Mouse (Mus musculus) CH12.LX (cell line): ENCODE measurements around the gene Ccdc59. TPM values are rescaled to one million over a fixed set of nuclear protein-coding genes. Genes with fewer than 3 reads are reported as not detected.

Source experiments
- DNase-seq: peaks from one replicate; pipeline ENCODE4 v3.0.0-alpha.2; 2013; ENCODE audit errors: extremely low read depth
- H3K27ac ChIP-seq: 2 replicates; pipeline ENCODE4 v1.5.1; 2012; ENCODE audit warnings: low read depth, mild to moderate bottlenecking, control low read depth, moderate library complexity; ENCODE audit not compliant: insufficient read depth
- H3K27me3 ChIP-seq: replicated peaks from 2 replicates; pipeline ENCODE3; 2012; ENCODE audit warnings: inconsistent platforms
- H3K36me3 ChIP-seq, 2 experiments: replicated peaks in 1 of 2; 2 replicates each; pipeline versions ENCODE3 to v1.6.1; 2012; ENCODE audit warnings: inconsistent platforms in 1 of 2, low read length in 1 of 2, mild to moderate bottlenecking in 1 of 2, mixed read lengths in 1 of 2, moderate library complexity in 1 of 2; ENCODE audit not compliant: control insufficient read depth in 1 of 2, insufficient read depth in 1 of 2
- H3K4me1 ChIP-seq, 2 experiments: 2 replicates each; pipeline ENCODE4 v1.6.1; 2012; ENCODE audit warnings: inconsistent platforms in 1 of 2, moderate library complexity in 1 of 2; ENCODE audit not compliant: insufficient read depth in 2 of 2, control insufficient read depth in 1 of 2
- H3K4me2 ChIP-seq: 2 replicates; pipeline ENCODE4 v1.6.1; 2012; ENCODE audit warnings: low read depth, mild to moderate bottlenecking, control low read depth; ENCODE audit not compliant: poor library complexity, insufficient read depth, severe bottlenecking
- H3K4me3 ChIP-seq, 3 experiments: fragments of 150-350 bp in 1 of 3; sonication (generic) in 1 of 3; replicated peaks in 1 of 3; 2 replicates each; pipeline versions ENCODE3 to v1.5.1; 2011 to 2012; ENCODE audit warnings: low read depth in 2 of 3, low read length in 2 of 3, mild to moderate bottlenecking in 2 of 3, moderate library complexity in 2 of 3, control low read depth in 1 of 3, improper control_type of control experiment in 1 of 3, inconsistent platforms in 1 of 3, mixed read lengths in 1 of 3; ENCODE audit not compliant: poor library complexity in 1 of 3
- H3K79me2 ChIP-seq: replicated peaks from 2 replicates; pipeline ENCODE4 v1.6.1; 2012; ENCODE audit warnings: mild to moderate bottlenecking, moderate library complexity; ENCODE audit not compliant: control insufficient read depth, poor library complexity, insufficient read depth, severe bottlenecking; ENCODE audit errors: extremely low read depth
- H3K9ac ChIP-seq: 2 replicates; pipeline ENCODE4 v1.6.1; 2012; ENCODE audit warnings: low read depth, mild to moderate bottlenecking, control low read depth, moderate library complexity; ENCODE audit not compliant: insufficient read depth
- H3K9me3 ChIP-seq: replicated peaks from 2 replicates; pipeline ENCODE3; 2012; ENCODE audit warnings: low read length, inconsistent platforms, mixed read lengths
- E2F4 ChIP-seq: IDR thresholded peaks from 2 replicates; pipeline ENCODE4 v1.6.1; 2011; ENCODE audit warnings: low read depth, low read length, improper control_type of control experiment; ENCODE audit not compliant: insufficient replicate concordance
- EP300 ChIP-seq: IDR thresholded peaks from 2 replicates; pipeline ENCODE4 v1.6.1; 2011; ENCODE audit warnings: low read length, improper control_type of control experiment
- ETS1 ChIP-seq: conservative IDR thresholded peaks from 2 replicates; pipeline ENCODE4 v1.6.1; 2012; ENCODE audit warnings: low read depth, mild to moderate bottlenecking, inconsistent platforms, low read length, improper control_type of control experiment, moderate library complexity
- HCFC1 ChIP-seq: IDR thresholded peaks from 2 replicates; pipeline ENCODE4 v1.6.1; 2012; ENCODE audit warnings: low read depth, mild to moderate bottlenecking, inconsistent platforms, low read length, improper control_type of control experiment
- IRF4 ChIP-seq: IDR thresholded peaks from 2 replicates; pipeline ENCODE4 v1.6.1; 2014; ENCODE audit warnings: low read depth, mild to moderate bottlenecking, inconsistent platforms, low read length, improper control_type of control experiment
- MAFK ChIP-seq: IDR thresholded peaks from 2 replicates; pipeline ENCODE4 v1.6.1; 2011; ENCODE audit warnings: low read length, improper control_type of control experiment; ENCODE audit not compliant: insufficient replicate concordance
- MAX ChIP-seq: IDR thresholded peaks from 2 replicates; pipeline ENCODE4 v1.6.1; 2011; ENCODE audit warnings: low read length, improper control_type of control experiment
- MEF2A ChIP-seq: IDR thresholded peaks from 2 replicates; pipeline ENCODE4 v1.6.1; 2014; ENCODE audit warnings: low read depth, mild to moderate bottlenecking, inconsistent platforms, low read length, improper control_type of control experiment, borderline replicate concordance
- MXI1 ChIP-seq: IDR thresholded peaks from 2 replicates; pipeline ENCODE4 v1.6.1; 2011; ENCODE audit warnings: mild to moderate bottlenecking, low read depth, low read length, improper control_type of control experiment
- RAD21 ChIP-seq: IDR thresholded peaks from 2 replicates; pipeline ENCODE4 v1.6.1; 2011; ENCODE audit warnings: low read depth, mild to moderate bottlenecking, low read length, improper control_type of control experiment, moderate library complexity
- SMC3 ChIP-seq: IDR thresholded peaks from 2 replicates; pipeline ENCODE4 v1.6.1; 2011; ENCODE audit warnings: low read depth, low read length, improper control_type of control experiment
- TBP ChIP-seq: conservative IDR thresholded peaks from 2 replicates; pipeline ENCODE4 v1.6.1; 2011; ENCODE audit warnings: low read depth, low read length, improper control_type of control experiment
- ZKSCAN1 ChIP-seq: IDR thresholded peaks from 2 replicates; pipeline ENCODE4 v1.6.1; 2012; ENCODE audit warnings: low read depth, inconsistent platforms, low read length, improper control_type of control experiment, borderline replicate concordance
- ZMIZ1 ChIP-seq: IDR thresholded peaks from 2 replicates; pipeline ENCODE4 v1.6.1; 2012; ENCODE audit warnings: low read depth, mild to moderate bottlenecking, inconsistent platforms, low read length, improper control_type of control experiment
- ZNF384 ChIP-seq: IDR thresholded peaks from 2 replicates; pipeline ENCODE4 v1.6.1; 2012; ENCODE audit warnings: low read depth, low read length, improper control_type of control experiment, inconsistent platforms
- dilution Hi-C: fragments of 300-500 bp; cut with MboI; formaldehyde crosslinking; loops from 2 replicates; pipeline ENCODE4 v1.14.3; 2020; ENCODE audit warnings: low sequenced_read_pairs; ENCODE audit not compliant: extremely low pct_unique_long_range_greater_than_20kb, extremely low pct_ligation_motif_present
- in situ Hi-C: fragments of 300-500 bp; cut with MboI; formaldehyde crosslinking; loops from 3 replicates; pipeline ENCODE4 v1.14.3; 2019; ENCODE audit warnings: low sequenced_read_pairs, low pct_ligation_motif_present, low pct_unique_long_range_greater_than_20kb, mixed read lengths
- polyA plus RNA-seq: library from polyadenylated mRNA; unstranded; fragments of >175 nt; gene quantifications from 2 replicates; pipeline ENCODE4 v1.2.1, GENCODE M21; 2012; ENCODE audit warnings: low read depth; ENCODE audit not compliant: insufficient read length
- total RNA-seq, 2 experiments: library from RNA; depleted of rRNA; stranded (reverse); fragments of 300-350 nt in 1 of 2; fragments of >200 nt in 1 of 2; gene quantifications; 2 replicates each; pipeline ENCODE4 v1.2.3; 2012 to 2014

Ccdc59 gene
- total and polyA plus RNA-seq, 3 experiments: 18.8 to 47.5 (median 27.1) TPM

DNA sequence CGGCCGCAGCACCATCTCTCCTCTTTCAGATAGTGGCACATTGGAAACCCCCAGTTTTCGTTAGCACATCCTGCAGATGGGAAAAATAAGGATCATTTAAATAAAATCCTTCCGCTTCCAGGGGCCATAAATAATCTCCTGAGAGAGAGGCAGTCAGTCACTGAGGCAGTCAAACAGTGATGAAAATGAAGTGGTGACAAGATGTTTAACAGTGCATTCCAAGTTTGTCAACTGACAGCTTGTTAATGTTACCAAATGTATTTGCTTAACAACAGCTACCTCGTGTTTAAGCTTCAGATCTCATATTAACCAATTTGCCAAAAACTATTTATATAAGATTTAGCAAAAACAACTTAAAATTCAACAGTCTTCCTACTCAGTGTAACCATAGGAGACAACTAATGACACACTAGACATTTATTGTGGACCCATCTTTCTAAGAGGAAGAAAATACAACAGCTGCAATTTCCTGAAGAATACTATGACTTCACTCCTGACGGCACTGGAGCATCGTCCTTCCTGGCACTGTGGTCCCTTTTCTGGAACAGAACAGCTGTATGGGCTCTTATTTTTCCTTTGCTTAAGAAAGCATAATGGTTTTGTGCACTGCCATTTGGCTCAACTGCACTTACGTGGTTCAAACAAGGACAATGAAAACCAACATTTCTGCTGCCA, 43.5 kb upstream of the Ccdc59 start:
- no peak overlapping the region for H3K4me2 ChIP-seq
- no peak for TF ChIP-seq MXI1
- TF ChIP-seq SMC3: no peak
- TF ChIP-seq HCFC1: no peak
- TF ChIP-seq EP300: no peak
- TF ChIP-seq ZKSCAN1: no peak
- TF ChIP-seq MEF2A: no peak
- H3K9ac ChIP-seq: no peak overlapping the region
- peaks cover 14 to 40% of the 10 kb centered on the region in 2 experiments for H3K36me3 ChIP-seq
- no peak for DNase-seq
- H3K4me3 ChIP-seq: no peak overlapping the region
- no peaks in the 10 kb centered on the region for H3K9me3 ChIP-seq
- no peaks in the 10 kb centered on the region for H3K27me3 ChIP-seq
- H3K4me1 ChIP-seq: 0 out of 4 replicates have a peak, but pooled peaks cover 0 to 4% of the 10 kb centered on the region in 2 experiments
- H3K27ac ChIP-seq: no peak overlapping the region
- dilution Hi-C loops (no loop called here), in situ Hi-C loops (no loop called here)
- H3K79me2 ChIP-seq: no peaks in the 10 kb centered on the region

DNA sequence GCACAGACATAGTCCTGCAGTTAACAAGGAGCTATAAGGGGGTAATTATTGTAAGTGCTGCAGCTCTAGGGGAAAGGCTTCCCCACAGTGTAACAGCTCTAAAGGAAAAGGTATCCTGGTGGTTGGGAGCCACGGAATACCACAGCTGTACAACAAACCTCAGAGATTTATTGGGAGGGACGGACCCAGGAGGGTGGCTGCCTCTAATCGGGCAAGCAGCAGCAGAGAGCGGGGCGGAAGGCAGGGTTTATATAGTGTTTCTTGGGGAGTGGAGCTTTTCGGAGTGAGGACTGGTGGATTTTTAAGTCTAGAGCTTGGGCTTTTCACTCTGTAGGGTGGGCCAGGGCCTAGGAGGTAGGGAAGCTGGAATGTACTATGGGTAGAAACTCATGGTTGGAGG, 39.7 kb upstream of the Ccdc59 start:
- dilution Hi-C loops: no loop called here
- peaks cover 0 to 4% of the 10 kb centered on the region in 2 experiments; a peak in 1 of 4 replicates for H3K4me1 ChIP-seq
- no peaks in the 10 kb centered on the region for H3K9me3 ChIP-seq
- no peak overlapping the region for H3K9ac ChIP-seq
- H3K36me3 ChIP-seq: peaks cover 7 to 33% of the 10 kb centered on the region in 2 experiments
- no peak overlapping the region for H3K4me2 ChIP-seq
- H3K79me2 ChIP-seq: no peaks in the 10 kb centered on the region
- no peak overlapping the region for H3K4me3 ChIP-seq
- H3K27ac ChIP-seq: no peak overlapping the region
- no peak for DNase-seq
- TF ChIP-seq IRF4 (no peak), TBP (no peak), RAD21 (no peak), E2F4 (no peak), ZNF384 (no peak), ETS1 (no peak), EP300 (no peak), MAX (no peak), ZMIZ1 (no peak), MAFK (no peak)
- in situ Hi-C loops: no loop called here
- H3K27me3 ChIP-seq: no peaks in the 10 kb centered on the region
